Mouse (Mus musculus) heart, adult 2 months (tissue): Measurements from ENCODE around the gene Gm20388.

Source experiments
- CTCF ChIP-seq: fragments of 200-600 bp; IDR thresholded peaks from 2 replicates; pipeline ENCODE4 v1.8.1; 2022; ENCODE audit warnings: antibody characterized with exemption, mild to moderate bottlenecking, moderate library complexity
- EP300 ChIP-seq: fragments of 200-500 bp; IDR thresholded peaks from 2 replicates; pipeline ENCODE4 v1.6.1; 2011; ENCODE audit warnings: low read depth, low read length, control low read depth; ENCODE audit not compliant: insufficient read depth
- POLR2A ChIP-seq: fragments of 200-500 bp; IDR thresholded peaks from 2 replicates; pipeline ENCODE4 v1.6.1; 2011; ENCODE audit warnings: mild to moderate bottlenecking, low read depth, low read length, control low read depth; ENCODE audit not compliant: insufficient read depth

- TF ChIP-seq POLR2A (no peak), CTCF (no peak), EP300 (no peak)
These were observed 3423.8 kb downstream of the Gm20388 start for GRCm38 (mm10) chr8:123334467-123334866.
